ENCODE assay signal across 20 mouse cellular contexts in the genomic region with DNA sequence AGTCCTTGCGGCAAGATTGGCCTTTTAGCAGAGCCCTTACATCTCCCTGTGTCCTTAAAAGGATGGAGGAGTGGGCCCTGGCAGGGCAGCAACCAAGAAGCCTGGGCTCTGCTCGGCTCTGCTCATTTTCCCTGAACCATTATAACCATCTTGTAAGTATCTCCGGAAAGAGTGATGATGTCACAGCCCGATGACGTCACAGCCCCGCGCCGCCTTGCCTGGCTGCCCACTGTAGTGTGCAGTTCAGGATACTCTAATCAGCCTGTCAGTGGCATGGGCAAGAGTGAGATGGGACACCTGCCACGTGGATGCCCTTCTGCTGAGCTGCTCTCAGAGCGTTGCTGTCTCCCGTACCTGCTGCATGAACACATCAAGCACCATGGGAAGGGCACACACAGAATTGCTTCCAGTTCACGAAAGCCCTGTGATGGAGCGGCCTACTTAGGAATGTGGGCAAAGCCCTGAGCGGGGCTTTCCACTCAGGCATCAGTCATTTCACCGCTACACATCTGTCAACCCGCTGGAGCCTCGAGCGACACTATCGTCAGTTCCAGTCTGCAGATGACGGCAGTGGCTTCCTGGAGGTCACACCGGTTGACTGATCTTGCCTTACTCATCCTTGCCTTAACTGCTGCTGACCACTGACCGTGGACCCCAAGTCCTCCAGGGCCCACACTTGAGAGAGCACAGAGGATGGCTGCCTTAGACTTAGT.
DNase-seq lines count a peak whose midpoint lies in the region; ATAC-seq and TF ChIP-seq lines count a peak whose summit lies in the region.
"Had no signal": no experiment of that assay in that cellular context is flagged by ENCODE, and none has a peak within 500 bp of the region (broad histone marks: within the 10 kb centered on the region; RNA-seq: fewer than 3 reads in every experiment).

No protein-coding gene starts in this region.

- CTCF ChIA-PET in Patski (lab: Charles Lee), result no interaction called here

- H3K36me3 ChIP-seq in hindbrain, embryonic 15.5 days, result no peaks in the 10 kb centered on the region
- no peaks in the 10 kb centered on the region; the same call in 1 of the 2 replicates for H3K36me3 ChIP-seq in hindbrain, embryonic 16.5 days (ENCODE audit: control insufficient read depth, insufficient read depth, low read length)
- no peaks in the 10 kb centered on the region for H3K36me3 ChIP-seq in midbrain, embryonic 11.5 days (ENCODE audit: control insufficient read depth, insufficient read depth, low read length)
- H3K36me3 ChIP-seq in midbrain, embryonic 14.5 days (ENCODE audit: control insufficient read depth, insufficient read depth, low read length), result no peaks in the 10 kb centered on the region
- no peaks in the 10 kb centered on the region for H3K36me3 ChIP-seq in E14TG2a.4 (ENCODE audit: insufficient read depth, low read length)
- H3K36me3 ChIP-seq in intestine, postnatal 0 days (ENCODE audit: control insufficient read depth, insufficient read depth), result no peaks in the 10 kb centered on the region
- H3K36me3 ChIP-seq: heart, embryonic 15.5 days; midbrain, embryonic 12.5 days had no signal

- POLR2A ChIA-PET in Patski (lab: Charles Lee), result interaction anchor here (0.6 kb wide), 1 partner anchor 831 kb away, joined by 3 read pairs; no protein-coding TSS in a partner anchor

- no peak overlapping the region for H3K9ac ChIP-seq in hindbrain, embryonic 15.5 days
- no peak overlapping the region for H3K9ac ChIP-seq in hindbrain, embryonic 16.5 days (ENCODE audit: low read depth, low read length)
- H3K9ac ChIP-seq in midbrain, embryonic 11.5 days (ENCODE audit: low read length), result no peak overlapping the region
- H3K9ac ChIP-seq in midbrain, embryonic 14.5 days (replicated peaks; ENCODE audit: low read length), result no peak overlapping the region
- no peak overlapping the region for H3K9ac ChIP-seq in intestine, postnatal 0 days (ENCODE audit: low read depth, low read length)
- H3K9ac ChIP-seq: heart, embryonic 15.5 days; midbrain, embryonic 12.5 days had no signal

- H3K4me1 ChIP-seq in hindbrain, embryonic 15.5 days (replicated peaks), result peaks cover 10% of the 10 kb centered on the region
- no peaks in the 10 kb centered on the region for H3K4me1 ChIP-seq in hindbrain, embryonic 16.5 days (ENCODE audit: control insufficient read depth, insufficient read depth, low read depth, low read length)
- no peaks in the 10 kb centered on the region for H3K4me1 ChIP-seq in midbrain, embryonic 11.5 days (ENCODE audit: control insufficient read depth, insufficient read depth, low read length)
- 0 out of 2 replicates have a peak, but pooled peaks cover 3% of the 10 kb centered on the region for H3K4me1 ChIP-seq in midbrain, embryonic 14.5 days (ENCODE audit: control insufficient read depth, insufficient read depth, low read length)
- H3K4me1 ChIP-seq in E14TG2a.4 (replicated peaks; ENCODE audit: low read depth, low read length), result peaks cover 29% of the 10 kb centered on the region
- H3K4me1 ChIP-seq in intestine, postnatal 0 days (replicated peaks; ENCODE audit: control insufficient read depth, insufficient read depth, low read length), result no peaks in the 10 kb centered on the region
- H3K4me1 ChIP-seq: midbrain, embryonic 12.5 days had no signal

- TF ChIP-seq CTCF in E14TG2a.4 (conservative IDR thresholded peaks at IDR 0.05; ENCODE audit: low read length), result no peak
- no peak for TF ChIP-seq CTCF in Patski (IDR thresholded peaks at IDR 0.05)
- TF ChIP-seq CTCF in intestine, postnatal 0 days (IDR thresholded peaks at IDR 0.05; ENCODE audit: low read depth), result no peak

- 0 out of 2 replicates have a peak overlapping the region, but pooled peaks have one; percentile 30 for H3K27ac ChIP-seq in hindbrain, embryonic 15.5 days (replicated peaks)
- no peak overlapping the region for H3K27ac ChIP-seq in hindbrain, embryonic 16.5 days (ENCODE audit: low read depth, low read length)
- no peak overlapping the region for H3K27ac ChIP-seq in midbrain, embryonic 11.5 days (ENCODE audit: low read depth, low read length)
- H3K27ac ChIP-seq in midbrain, embryonic 14.5 days (replicated peaks; ENCODE audit: low read depth, low read length), result no peak overlapping the region
- no peak overlapping the region for H3K27ac ChIP-seq in intestine, postnatal 0 days (ENCODE audit: low read depth, low read length)
- H3K27ac ChIP-seq: gastrocnemius, adult 2 months; heart, embryonic 15.5 days; layer of hippocampus, adult 2 months; midbrain, embryonic 12.5 days had no signal

- no peak overlapping the region for H3K4me2 ChIP-seq in hindbrain, embryonic 15.5 days
- H3K4me2 ChIP-seq in hindbrain, embryonic 16.5 days (ENCODE audit: low read length), result no peak overlapping the region
- H3K4me2 ChIP-seq in midbrain, embryonic 11.5 days, result no peak overlapping the region
- H3K4me2 ChIP-seq in midbrain, embryonic 14.5 days (ENCODE audit: low read length), result no peak overlapping the region
- no peak overlapping the region for H3K4me2 ChIP-seq in intestine, postnatal 0 days (replicated peaks; ENCODE audit: low read depth)
- H3K4me2 ChIP-seq: heart, embryonic 15.5 days; midbrain, embryonic 12.5 days had no signal

- ATAC-seq in hindbrain, embryonic 15.5 days (ENCODE audit: low FRiP score, low read depth), result no peak; the same call in 1 of the 2 replicates
- ATAC-seq in hindbrain, embryonic 16.5 days, result no peak
- no peak for ATAC-seq in midbrain, embryonic 11.5 days (ENCODE audit: low FRiP score)
- ATAC-seq in midbrain, embryonic 14.5 days (ENCODE audit: low FRiP score, low TSS enrichment), result no peak
- ATAC-seq in Patski, result peak; percentile 72
- ATAC-seq in intestine, postnatal 0 days, result no peak
- ATAC-seq: forebrain, embryonic 14.5 days had no signal

- H3K27me3 ChIP-seq in hindbrain, embryonic 15.5 days, result no peaks in the 10 kb centered on the region
- no peaks in the 10 kb centered on the region for H3K27me3 ChIP-seq in hindbrain, embryonic 16.5 days (replicated peaks; ENCODE audit: control insufficient read depth, insufficient read depth, low read length)
- no peaks in the 10 kb centered on the region for H3K27me3 ChIP-seq in midbrain, embryonic 11.5 days (ENCODE audit: control insufficient read depth, insufficient read depth, low read length)
- no peaks in the 10 kb centered on the region for H3K27me3 ChIP-seq in midbrain, embryonic 14.5 days (ENCODE audit: control insufficient read depth, insufficient read depth, low read length)
- peaks cover 29% of the 10 kb centered on the region for H3K27me3 ChIP-seq in E14TG2a.4 (ENCODE audit: insufficient read depth, low read length)
- H3K27me3 ChIP-seq in Patski, result no peaks in the 10 kb centered on the region
- H3K27me3 ChIP-seq in intestine, postnatal 0 days (replicated peaks; ENCODE audit: control insufficient read depth, insufficient read depth, low read length), result no peaks in the 10 kb centered on the region
- H3K27me3 ChIP-seq: heart, embryonic 15.5 days; midbrain, embryonic 12.5 days had no signal

- in situ Hi-C loops in Patski (cut with MboI; ENCODE audit: low pct_unique_long_range_greater_than_20kb), result loop anchor here (5.0 kb wide), 1 partner anchor 55 kb away; no protein-coding TSS in a partner anchor

- WGBS in hindbrain, embryonic 15.5 days, result 84% methylated on average over 22 of the region's 22 CpGs
- WGBS in hindbrain, embryonic 16.5 days, result 90% methylated on average over 22 of the region's 22 CpGs
- WGBS in midbrain, embryonic 11.5 days, result 86% methylated on average over 22 of the region's 22 CpGs
- 87% methylated on average over 22 of the region's 22 CpGs for WGBS in midbrain, embryonic 14.5 days
- 83% methylated on average over 22 of the region's 22 CpGs for WGBS in intestine, postnatal 0 days

- H3K9me3 ChIP-seq in hindbrain, embryonic 15.5 days, result no peaks in the 10 kb centered on the region
- H3K9me3 ChIP-seq in hindbrain, embryonic 16.5 days (ENCODE audit: control insufficient read depth, low read length), result no peaks in the 10 kb centered on the region; the same call in 1 of the 2 replicates
- no peaks in the 10 kb centered on the region for H3K9me3 ChIP-seq in midbrain, embryonic 11.5 days (ENCODE audit: control insufficient read depth, low read length)
- no peaks in the 10 kb centered on the region for H3K9me3 ChIP-seq in midbrain, embryonic 14.5 days (ENCODE audit: control insufficient read depth, low read length)
- 0 out of 2 replicates have a peak, but pooled peaks cover 4% of the 10 kb centered on the region for H3K9me3 ChIP-seq in E14TG2a.4 (ENCODE audit: low read length)
- H3K9me3 ChIP-seq in intestine, postnatal 0 days (ENCODE audit: control insufficient read depth), result no peaks in the 10 kb centered on the region
- H3K9me3 ChIP-seq: heart, embryonic 15.5 days; midbrain, embryonic 12.5 days had no signal

- peak; percentile 79 for DNase-seq in midbrain, embryonic 11.5 days (ENCODE audit: low spot score, missing footprints)
- DNase-seq in midbrain, embryonic 14.5 days, result no peak
- DNase-seq in Patski (ENCODE audit: low read depth, low spot score), result peak; percentile 70
- no peak for DNase-seq in cerebellum, postnatal 10 days
- DNase-seq: cerebellum, adult 2 months; gastrocnemius, adult 2 months; heart, postnatal 36 days; kidney, postnatal 14 days; lung, postnatal 4 days; right cerebral cortex, postnatal 25 days; spleen, adult 18-20 months; thymus, postnatal 25 days had no signal

- H3K4me3 ChIP-seq in hindbrain, embryonic 15.5 days, result no peak overlapping the region
- no peak overlapping the region for H3K4me3 ChIP-seq in hindbrain, embryonic 16.5 days (ENCODE audit: low read length)
- no peak overlapping the region for H3K4me3 ChIP-seq in midbrain, embryonic 11.5 days (ENCODE audit: low read depth, low read length)
- no peak overlapping the region for H3K4me3 ChIP-seq in midbrain, embryonic 14.5 days (replicated peaks; ENCODE audit: low read depth, low read length)
- H3K4me3 ChIP-seq in E14TG2a.4 (replicated peaks; ENCODE audit: low read length), result peak overlapping the region; percentile 53
- no peak overlapping the region for H3K4me3 ChIP-seq in intestine, postnatal 0 days (ENCODE audit: low read depth, low read length)
- H3K4me3 ChIP-seq: gastrocnemius, adult 2 months; heart, embryonic 15.5 days; layer of hippocampus, adult 2 months; midbrain, embryonic 12.5 days had no signal

Comparison
In these comparisons a context has a peak if more than half of its experiments do, and no peak if none do; other contexts are left out.
1. DNase-seq: peak in midbrain, embryonic 11.5 days (single experiment) and Patski (single experiment); none in midbrain, embryonic 14.5 days (single experiment) and cerebellum, postnatal 10 days (0 of 2).